Comparison of ENCODE assay signal across 18 mouse cellular contexts in genomic region chr10:67918194-67918899, GRCm38 (mm10). TPM values are rescaled to one million over a fixed set of nuclear protein-coding genes. Genes with fewer than 3 reads are reported as not detected.
DNase-seq lines count a peak whose midpoint lies in the region; ATAC-seq lines count a peak whose summit lies in the region.
"Had no signal": no experiment of that assay in that cellular context is flagged by ENCODE, and none has a peak within 500 bp of the region (broad histone marks: within the 10 kb centered on the region; RNA-seq: fewer than 3 reads in every experiment).

No protein-coding gene starts in this region.

- H3K9me3 ChIP-seq in forebrain, embryonic 14.5 days (replicated peaks; ENCODE audit: control insufficient read depth, low read length), result no peaks in the 10 kb centered on the region
- H3K9me3 ChIP-seq in forebrain, embryonic 12.5 days, result no peaks in the 10 kb centered on the region
- H3K9me3 ChIP-seq in midbrain, embryonic 14.5 days (ENCODE audit: control insufficient read depth, low read length), result no peaks in the 10 kb centered on the region
- H3K9me3 ChIP-seq in midbrain, embryonic 10.5 days (replicated peaks), result no peaks in the 10 kb centered on the region
- H3K9me3 ChIP-seq in neural tube, embryonic 15.5 days (replicated peaks), result no peaks in the 10 kb centered on the region
- H3K9me3 ChIP-seq: heart, embryonic 13.5 days; limb, embryonic 10.5 days; liver, embryonic 13.5 days had no signal

- no peak for ATAC-seq in forebrain, embryonic 14.5 days
- ATAC-seq in forebrain, embryonic 12.5 days (ENCODE audit: low FRiP score), result no peak
- ATAC-seq in midbrain, embryonic 14.5 days (ENCODE audit: low FRiP score, low TSS enrichment), result no peak
- ATAC-seq in neural tube, embryonic 15.5 days (ENCODE audit: low FRiP score), result no peak
- ATAC-seq: lung, postnatal 0 days had no signal

- H3K36me3 ChIP-seq in forebrain, embryonic 14.5 days (ENCODE audit: control insufficient read depth, insufficient read depth, low read length), result no peaks in the 10 kb centered on the region
- no peaks in the 10 kb centered on the region for H3K36me3 ChIP-seq in forebrain, embryonic 12.5 days (replicated peaks)
- no peaks in the 10 kb centered on the region for H3K36me3 ChIP-seq in midbrain, embryonic 14.5 days (ENCODE audit: control insufficient read depth, insufficient read depth, low read length)
- H3K36me3 ChIP-seq in midbrain, embryonic 10.5 days, result no peaks in the 10 kb centered on the region
- no peaks in the 10 kb centered on the region for H3K36me3 ChIP-seq in neural tube, embryonic 15.5 days
- H3K36me3 ChIP-seq: heart, embryonic 13.5 days; hindbrain, embryonic 13.5 days; limb, embryonic 10.5 days; liver, embryonic 13.5 days had no signal

- H3K4me1 ChIP-seq in forebrain, embryonic 14.5 days (ENCODE audit: control insufficient read depth, insufficient read depth, low read length), result no peaks in the 10 kb centered on the region
- H3K4me1 ChIP-seq in forebrain, embryonic 12.5 days, result no peaks in the 10 kb centered on the region
- H3K4me1 ChIP-seq in midbrain, embryonic 14.5 days (ENCODE audit: control insufficient read depth, insufficient read depth, low read length), result no peaks in the 10 kb centered on the region
- H3K4me1 ChIP-seq in midbrain, embryonic 10.5 days, result 0 out of 2 replicates have a peak, but pooled peaks cover 3% of the 10 kb centered on the region
- H3K4me1 ChIP-seq in neural tube, embryonic 15.5 days, result no peaks in the 10 kb centered on the region
- H3K4me1 ChIP-seq: heart, embryonic 13.5 days; hindbrain, embryonic 13.5 days; limb, embryonic 10.5 days; liver, embryonic 13.5 days had no signal

- H3K27me3 ChIP-seq in forebrain, embryonic 14.5 days (replicated peaks; ENCODE audit: control insufficient read depth, insufficient read depth, low read length), result no peaks in the 10 kb centered on the region
- H3K27me3 ChIP-seq in forebrain, embryonic 12.5 days, result no peaks in the 10 kb centered on the region
- 0 out of 2 replicates have a peak, but pooled peaks cover 2% of the 10 kb centered on the region for H3K27me3 ChIP-seq in midbrain, embryonic 14.5 days (ENCODE audit: control insufficient read depth, insufficient read depth, low read length)
- H3K27me3 ChIP-seq in midbrain, embryonic 10.5 days (ENCODE audit: low read depth, poor library complexity, severe bottlenecking), result peaks cover 33% of the 10 kb centered on the region
- no peaks in the 10 kb centered on the region for H3K27me3 ChIP-seq in neural tube, embryonic 15.5 days (replicated peaks)
- H3K27me3 ChIP-seq: heart, embryonic 13.5 days; hindbrain, embryonic 13.5 days had no signal

- H3K9ac ChIP-seq in forebrain, embryonic 14.5 days (ENCODE audit: low read length), result no peak overlapping the region
- no peak overlapping the region for H3K9ac ChIP-seq in forebrain, embryonic 12.5 days
- H3K9ac ChIP-seq in midbrain, embryonic 14.5 days (replicated peaks; ENCODE audit: low read length), result no peak overlapping the region
- H3K9ac ChIP-seq in neural tube, embryonic 15.5 days (replicated peaks), result no peak overlapping the region
- H3K9ac ChIP-seq: heart, embryonic 13.5 days; hindbrain, embryonic 13.5 days; liver, embryonic 13.5 days had no signal

- no peak overlapping the region for H3K4me3 ChIP-seq in forebrain, embryonic 14.5 days (ENCODE audit: low read depth, low read length)
- no peak overlapping the region for H3K4me3 ChIP-seq in forebrain, embryonic 12.5 days (replicated peaks)
- H3K4me3 ChIP-seq in midbrain, embryonic 14.5 days (replicated peaks; ENCODE audit: low read depth, low read length), result no peak overlapping the region
- no peak overlapping the region for H3K4me3 ChIP-seq in midbrain, embryonic 10.5 days
- no peak overlapping the region for H3K4me3 ChIP-seq in neural tube, embryonic 15.5 days (replicated peaks)
- H3K4me3 ChIP-seq: erythroblast, embryonic 14.5 days; heart, embryonic 13.5 days; hindbrain, embryonic 13.5 days; limb, embryonic 10.5 days; liver, embryonic 13.5 days had no signal

- no peak overlapping the region for H3K4me2 ChIP-seq in forebrain, embryonic 14.5 days (ENCODE audit: low read length)
- H3K4me2 ChIP-seq in forebrain, embryonic 12.5 days, result no peak overlapping the region
- H3K4me2 ChIP-seq in midbrain, embryonic 14.5 days (ENCODE audit: low read length), result no peak overlapping the region
- H3K4me2 ChIP-seq in neural tube, embryonic 15.5 days, result no peak overlapping the region
- H3K4me2 ChIP-seq: heart, embryonic 13.5 days; hindbrain, embryonic 13.5 days; liver, embryonic 13.5 days had no signal

- no peak overlapping the region for H3K27ac ChIP-seq in forebrain, embryonic 14.5 days (ENCODE audit: low read depth, low read length)
- no peak overlapping the region for H3K27ac ChIP-seq in forebrain, embryonic 12.5 days
- no peak overlapping the region for H3K27ac ChIP-seq in midbrain, embryonic 14.5 days (replicated peaks; ENCODE audit: low read depth, low read length)
- no peak overlapping the region for H3K27ac ChIP-seq in midbrain, embryonic 10.5 days (replicated peaks)
- H3K27ac ChIP-seq in neural tube, embryonic 15.5 days (replicated peaks), result no peak overlapping the region
- H3K27ac ChIP-seq: heart, embryonic 13.5 days; hindbrain, embryonic 13.5 days; limb, embryonic 10.5 days; liver, embryonic 13.5 days had no signal

- peak; percentile 72 for DNase-seq in forebrain, embryonic 14.5 days (ENCODE audit: low spot score)
- peak; percentile 70 for DNase-seq in midbrain, embryonic 14.5 days
- DNase-seq in midbrain, embryonic 10.5 days (ENCODE audit: low spot score), result no peak
- peak; percentile 18 for DNase-seq in induced T-regulatory cell, adult 2 months (ENCODE audit: low read depth)
- peak; percentile 39 for DNase-seq in right cerebral cortex, postnatal 4 days
- DNase-seq in embryo, embryonic 10.5 days (ENCODE audit: low spot score), result no peak
- DNase-seq: cerebellum, adult 2 months; gastrocnemius, postnatal 36 days; kidney, adult 9 months; liver, embryonic 13.5 days; thymus, postnatal 14 days had no signal

- 76% methylated on average over 4 of the region's 4 CpGs for WGBS in forebrain, embryonic 14.5 days
- WGBS in forebrain, embryonic 12.5 days, result 80% methylated on average over 4 of the region's 4 CpGs
- WGBS in midbrain, embryonic 14.5 days, result 74% methylated on average over 4 of the region's 4 CpGs
- 82% methylated on average over 4 of the region's 4 CpGs for WGBS in midbrain, embryonic 10.5 days
- WGBS in neural tube, embryonic 15.5 days, result 81% methylated on average over 4 of the region's 4 CpGs

RNA-seq across cellular contexts. Expression of gene Zfp365, which starts 5.9 kb away (rescaled TPM):
- 1.2 and 1.8 TPM in 2 replicates for polyA plus RNA-seq in forebrain, embryonic 14.5 days (2014; fragmentation: Nextera tagmentation; extraction: Ambion mirVana)
- polyA plus RNA-seq in forebrain, embryonic 12.5 days (2016; fragmentation: Nextera tagmentation; extraction: Ambion mirVana), result 2.3 and 3.6 TPM in 2 replicates
- 3.5 and 4.6 TPM in 2 replicates for polyA plus RNA-seq in midbrain, embryonic 14.5 days (2014; fragmentation: Nextera tagmentation; extraction: Ambion mirVana)
- 2.3 and 2.7 TPM in 2 replicates for polyA plus RNA-seq in midbrain, embryonic 10.5 days (2016; fragmentation: Nextera tagmentation; extraction: Ambion mirVana)
- polyA plus RNA-seq in neural tube, embryonic 15.5 days (2015; fragmentation: Nextera tagmentation; extraction: Ambion mirVana), result 4.0 TPM in 2 replicates
- polyA plus RNA-seq: erythroblast, embryonic 14.5 days had no signal

Comparison
In these comparisons a context has a peak if more than half of its experiments do, and no peak if none do; other contexts are left out.
1. DNase-seq: peak in forebrain, embryonic 14.5 days (single experiment), midbrain, embryonic 14.5 days (single experiment), induced T-regulatory cell, adult 2 months (single experiment) and right cerebral cortex, postnatal 4 days (single experiment); none in midbrain, embryonic 10.5 days (single experiment) and embryo, embryonic 10.5 days (single experiment).